Mouse (Mus musculus) layer of hippocampus, adult 18-20 months (tissue): Measurements from ENCODE around the gene Pygo1. TPM values are rescaled to one million over a fixed set of nuclear protein-coding genes. Genes with fewer than 3 reads are reported as not detected.

ENCODE experiments used
- DNase-seq, 2 experiments: peaks; one replicate each; pipeline ENCODE4 v3.0.0; 2022; ENCODE audit warnings: low spot score in 2 of 2
- long read RNA-seq: library from polyadenylated mRNA; stranded (forward); transcript quantifications from one replicate; pipeline ENCODE4 v2.0.0, GENCODE M21; 2021
- total RNA-seq, 2 experiments: library from RNA; stranded (reverse); gene quantifications; 2 replicates each; pipeline ENCODE4 v1.2.3; 2021

The Pygo1 gene
- total RNA-seq: 10 to 100 TPM; 31.6 to 32.5 TPM
- long read RNA-seq, full-length matches to known transcripts: 21 of 26 reads
- long read RNA-seq, partial matches to known transcripts: 0 of 26 reads
- long read RNA-seq, other reads (novel, unspliced or antisense): 5 of 26 reads

DNA sequence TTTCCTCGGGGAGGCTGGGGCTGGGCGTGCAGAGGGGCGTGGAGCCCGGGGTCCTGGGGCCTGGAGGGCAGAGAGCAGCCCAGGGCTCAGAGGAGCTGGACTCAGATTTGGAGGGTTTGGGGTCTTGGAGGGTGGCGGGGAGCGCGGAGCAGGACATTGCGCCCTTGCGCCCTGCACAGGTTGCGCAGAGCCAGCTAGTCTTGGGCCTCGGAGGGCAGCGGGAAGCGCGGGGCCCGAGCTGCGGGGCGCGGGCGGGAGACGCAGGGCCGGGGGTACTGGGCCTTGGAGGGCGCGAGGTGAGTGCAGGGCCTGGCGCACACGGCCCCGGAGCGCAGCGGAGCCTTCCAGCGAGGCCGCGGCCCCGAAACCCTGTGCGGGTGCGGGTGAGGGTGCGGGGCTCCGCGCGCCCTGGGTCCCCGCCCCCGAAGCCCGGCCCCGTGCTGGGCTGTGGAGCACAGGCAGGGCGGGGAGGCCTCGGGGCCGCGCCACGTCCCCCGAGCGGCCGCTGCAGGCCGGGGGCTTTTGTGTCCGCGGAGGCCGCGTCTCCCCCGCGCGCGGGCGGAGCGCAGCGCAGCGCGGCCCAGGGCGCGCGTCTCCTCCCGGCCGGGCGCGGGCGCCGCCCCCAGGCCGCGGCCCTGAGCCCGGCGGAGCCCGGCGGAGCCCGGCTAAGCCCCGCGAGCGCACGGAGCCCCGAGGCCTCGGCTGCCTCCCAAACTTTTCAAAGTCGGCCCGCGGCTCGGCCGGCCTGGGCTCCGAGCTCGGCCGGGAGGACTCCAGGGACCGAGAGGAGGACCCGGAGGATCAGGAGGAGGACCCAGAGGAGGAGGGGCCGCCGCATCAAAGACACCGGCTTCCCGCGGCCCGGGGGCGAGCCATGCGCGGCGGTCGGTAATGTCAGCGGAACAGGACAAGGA is at the start of gene Pygo1:
Gene Pygo1, plus strand, starts transcription at position 625 of the 914 bp plus-strand sequence.
- DNase-seq: peak; percentile 37 to 44

DNA sequence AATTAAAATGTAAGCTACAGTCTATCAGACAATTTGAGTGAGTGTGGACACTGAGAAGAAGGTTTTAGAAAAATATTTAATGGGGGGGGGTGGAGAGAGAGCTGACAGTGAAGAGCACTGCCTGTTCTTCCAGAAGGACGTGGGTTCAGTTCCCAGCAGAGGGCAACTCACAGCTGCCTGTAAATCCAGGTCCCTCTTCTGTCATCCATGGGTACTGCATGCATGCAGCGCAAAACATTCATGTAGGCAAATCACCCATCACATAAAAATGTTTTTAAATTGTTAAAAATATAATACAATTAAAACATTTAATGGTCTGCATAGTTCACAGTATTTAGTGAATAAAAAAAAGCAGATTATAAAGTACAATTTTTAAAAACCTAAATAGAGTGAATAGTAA is 49.6 kb upstream of the Pygo1 start:
- DNase-seq: no peak

DNA sequence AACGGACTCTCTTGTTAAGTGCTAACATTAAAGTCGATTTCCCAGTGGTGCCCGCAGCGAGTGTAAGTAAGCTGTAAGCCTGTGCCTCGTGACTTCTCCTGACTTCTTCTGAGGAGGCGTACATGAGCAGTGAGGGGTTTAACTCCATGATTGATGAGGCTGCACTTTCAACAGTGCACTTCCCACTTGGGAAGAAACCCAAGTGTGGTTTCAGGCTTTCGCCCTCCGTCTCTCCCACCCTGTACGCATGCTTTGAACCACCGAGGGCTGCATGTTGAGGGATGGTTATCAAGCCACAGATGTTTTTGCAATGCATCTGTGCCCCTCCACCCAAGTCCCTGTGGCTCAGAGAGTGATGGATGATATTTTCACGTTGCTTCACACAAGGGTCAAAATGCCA is 47.5 kb upstream of the Pygo1 start:
- no peak for DNase-seq

DNA sequence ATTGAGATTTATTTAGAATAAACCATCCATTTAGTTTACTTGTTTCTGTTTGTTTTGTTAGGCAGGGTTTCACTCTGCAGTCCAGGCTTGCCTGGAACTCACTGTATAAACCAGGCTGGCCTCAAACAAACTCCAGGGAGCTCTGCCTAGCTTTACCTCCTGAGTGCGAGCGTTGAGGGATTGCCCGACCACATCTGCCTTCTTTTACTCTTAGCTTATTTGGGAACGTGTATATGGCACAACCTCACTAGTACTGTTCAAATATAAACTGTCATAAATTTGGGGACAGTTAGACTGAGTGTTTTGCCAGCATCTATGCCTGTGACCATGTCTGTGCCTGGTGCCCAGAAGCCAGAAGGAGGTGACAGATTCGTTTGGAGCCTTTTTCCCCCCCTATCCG is 46.8 kb upstream of the Pygo1 start:
- DNase-seq: no peak

DNA sequence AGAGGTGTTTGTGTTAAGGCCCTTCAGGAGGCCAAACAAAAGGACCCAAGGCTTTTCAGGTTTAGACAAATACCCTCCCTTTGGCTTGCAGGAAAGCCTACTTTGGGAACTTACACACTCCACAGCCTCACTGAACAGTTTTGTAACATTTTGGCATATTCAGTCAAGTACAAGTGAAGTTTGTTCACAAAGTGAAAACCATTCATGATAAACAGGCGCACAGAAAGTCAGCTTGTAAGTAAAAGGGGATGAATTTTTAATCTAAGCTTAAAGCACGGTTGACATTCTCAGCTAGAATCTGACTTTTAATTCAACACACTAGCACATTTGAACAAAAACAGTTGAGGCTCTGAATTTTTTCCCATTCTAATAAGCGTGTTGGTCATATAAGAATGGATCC is 45.8 kb upstream of the Pygo1 start:
- DNase-seq: no peak

DNA sequence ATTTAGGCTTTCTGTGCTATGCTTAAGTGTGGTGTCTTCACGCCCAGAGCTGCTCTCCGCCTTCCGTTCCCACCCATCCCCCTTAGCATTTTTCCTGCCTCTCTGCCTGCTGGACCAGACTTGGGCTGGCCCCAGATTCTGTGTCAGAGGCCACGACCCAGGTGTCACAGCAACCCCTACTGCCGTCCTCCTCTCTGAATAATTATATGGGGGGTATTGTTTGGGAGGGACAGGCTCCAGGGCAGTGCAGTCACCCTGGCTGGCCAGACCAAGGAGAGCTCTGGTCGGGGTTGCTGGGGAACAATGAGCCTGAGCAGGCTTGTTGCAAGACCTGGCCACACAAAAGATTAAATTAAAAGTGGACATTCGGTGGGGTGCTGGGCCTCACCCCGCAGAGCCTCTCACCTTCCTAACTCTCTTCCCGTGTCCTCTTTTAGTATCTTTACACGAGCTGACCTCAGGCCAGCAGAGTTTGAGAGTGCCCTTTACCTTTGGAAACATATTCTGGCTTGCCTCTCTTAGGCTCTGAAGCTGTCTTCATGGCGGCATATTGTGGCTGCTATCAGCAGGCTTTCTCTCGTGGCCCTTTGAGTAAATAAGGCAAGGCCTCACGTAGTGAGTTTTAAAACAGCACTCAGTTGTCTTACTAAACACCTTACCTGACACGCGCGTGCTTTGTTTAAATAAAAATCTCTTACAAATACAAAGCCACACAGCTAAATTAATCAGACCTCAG is 45.1 kb upstream of the Pygo1 start:
- no peak for DNase-seq

DNA sequence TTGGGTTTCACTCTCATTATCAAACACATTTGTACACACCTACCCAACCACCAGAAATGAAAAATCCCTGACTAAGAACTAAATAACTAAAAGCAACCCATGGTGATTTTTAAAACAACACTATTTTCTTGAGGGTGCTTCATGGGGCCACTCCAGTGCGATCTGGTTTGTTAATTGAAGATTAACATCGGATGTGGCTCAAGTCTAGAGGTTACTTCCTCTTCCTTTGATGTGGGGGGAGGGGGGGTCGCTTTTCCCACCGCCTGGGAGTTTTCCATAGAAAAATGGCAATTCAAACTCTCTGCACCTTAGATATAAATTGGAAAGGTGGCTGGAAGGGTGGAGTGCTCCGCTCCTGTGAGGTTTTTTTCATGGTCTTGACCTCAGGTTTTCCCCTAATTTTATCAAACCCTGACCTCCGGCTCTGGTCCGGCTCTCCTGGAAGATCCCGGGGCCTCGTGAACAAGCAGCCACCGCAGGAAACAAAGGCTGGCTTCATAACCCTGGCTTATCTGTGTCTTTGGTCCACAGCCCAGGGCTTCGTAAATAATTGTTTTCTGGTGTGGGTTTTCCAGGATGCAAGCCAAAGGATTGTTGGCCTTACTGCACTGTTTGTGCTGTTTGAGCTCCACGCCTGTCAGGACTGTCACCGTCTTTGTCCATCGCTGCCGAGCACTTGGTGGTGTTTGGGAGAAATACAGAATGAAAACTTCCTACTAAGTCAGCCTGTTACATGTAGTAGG is 44.2 kb upstream of the Pygo1 start:
- DNase-seq: peak in 1 of 2 experiments; percentile 68

DNA sequence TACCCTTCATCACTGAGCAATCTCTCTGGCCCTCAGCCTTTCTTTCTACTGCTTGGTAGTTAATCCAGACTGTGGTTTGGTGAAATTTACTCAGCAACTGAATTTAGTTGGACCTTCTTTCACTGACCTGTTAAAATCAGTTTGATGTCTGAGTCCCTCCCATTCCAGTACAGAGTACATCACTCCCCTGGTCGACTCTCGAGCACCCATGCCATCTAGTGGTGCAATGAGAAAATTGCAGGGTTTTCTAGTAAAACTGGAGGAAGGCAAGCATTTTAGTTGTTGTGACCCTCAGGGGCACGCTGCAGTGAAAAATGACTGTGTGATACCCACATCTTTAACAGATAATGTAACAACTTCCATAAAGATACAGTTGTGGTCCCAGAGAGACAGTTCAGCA is 41.5 kb upstream of the Pygo1 start:
- DNase-seq: peak in 1 of 2 experiments; percentile 72

DNA sequence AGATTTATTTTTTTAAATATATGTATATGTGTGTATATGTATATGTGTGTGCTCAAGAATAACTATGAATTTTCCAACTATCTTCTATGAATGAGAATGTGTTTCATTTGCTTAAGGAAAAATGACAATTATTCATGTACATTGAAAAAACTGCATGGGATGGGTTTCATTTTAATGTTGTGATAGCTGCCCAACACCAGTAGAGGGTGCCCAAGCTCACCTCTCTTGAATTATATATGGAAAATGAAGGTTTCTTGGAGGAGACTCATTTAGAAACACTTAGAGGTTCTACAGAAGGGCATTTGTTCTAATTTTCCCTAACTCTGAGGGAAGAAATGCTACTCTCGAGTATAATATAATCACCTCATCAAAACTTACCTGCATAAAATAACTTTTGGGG is 35.7 kb upstream of the Pygo1 start:
- peak in 1 of 2 experiments; percentile 60 for DNase-seq

DNA sequence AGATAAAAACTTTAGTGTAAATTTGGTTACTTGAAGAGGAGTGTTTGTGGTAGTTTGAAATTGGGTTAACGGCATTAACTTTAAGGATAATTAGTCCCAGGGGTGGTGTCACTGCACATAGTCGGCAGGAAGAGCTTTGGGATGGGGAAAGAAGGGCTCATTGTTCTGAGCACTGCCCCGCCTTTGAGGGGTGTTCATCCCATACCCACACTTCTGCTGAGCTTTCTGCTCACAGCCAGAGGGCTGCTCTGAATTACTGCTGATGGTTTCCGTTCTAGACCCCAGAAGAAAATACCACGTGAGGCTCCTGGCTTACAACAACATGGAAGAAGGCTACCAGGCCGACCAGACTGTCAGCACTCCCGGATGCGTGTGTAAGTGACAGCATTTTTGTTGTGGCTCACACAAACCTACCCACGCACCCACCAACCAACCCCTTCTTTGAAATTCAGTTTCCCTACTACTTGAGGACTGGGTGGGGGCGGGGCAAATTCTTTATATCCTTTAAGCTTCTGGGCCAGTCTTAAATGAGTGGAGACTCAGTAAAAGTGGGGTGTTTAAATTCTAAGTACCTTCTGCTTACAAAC is 34.9 kb upstream of the Pygo1 start:
- no peak for DNase-seq

DNA sequence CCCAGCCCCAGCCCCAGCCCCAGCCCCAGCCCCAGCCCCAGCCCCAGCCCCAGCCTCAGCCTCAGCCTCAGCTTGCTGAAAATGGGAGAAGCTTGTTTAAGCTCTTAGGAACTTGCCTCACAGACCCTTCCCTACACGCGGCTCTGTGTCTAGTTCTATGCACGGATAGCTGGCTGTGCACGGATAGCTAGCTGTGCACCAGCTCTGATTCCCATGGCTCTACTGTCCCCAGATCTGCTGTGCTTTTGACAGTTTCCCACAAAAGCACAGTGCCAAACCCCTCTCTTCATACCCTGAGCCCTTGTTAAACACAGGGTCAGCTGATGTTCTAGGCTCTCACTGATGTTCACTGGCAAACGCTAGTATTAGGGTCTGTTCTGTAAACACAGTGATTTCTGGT is 32.7 kb upstream of the Pygo1 start:
- DNase-seq: no peak

DNA sequence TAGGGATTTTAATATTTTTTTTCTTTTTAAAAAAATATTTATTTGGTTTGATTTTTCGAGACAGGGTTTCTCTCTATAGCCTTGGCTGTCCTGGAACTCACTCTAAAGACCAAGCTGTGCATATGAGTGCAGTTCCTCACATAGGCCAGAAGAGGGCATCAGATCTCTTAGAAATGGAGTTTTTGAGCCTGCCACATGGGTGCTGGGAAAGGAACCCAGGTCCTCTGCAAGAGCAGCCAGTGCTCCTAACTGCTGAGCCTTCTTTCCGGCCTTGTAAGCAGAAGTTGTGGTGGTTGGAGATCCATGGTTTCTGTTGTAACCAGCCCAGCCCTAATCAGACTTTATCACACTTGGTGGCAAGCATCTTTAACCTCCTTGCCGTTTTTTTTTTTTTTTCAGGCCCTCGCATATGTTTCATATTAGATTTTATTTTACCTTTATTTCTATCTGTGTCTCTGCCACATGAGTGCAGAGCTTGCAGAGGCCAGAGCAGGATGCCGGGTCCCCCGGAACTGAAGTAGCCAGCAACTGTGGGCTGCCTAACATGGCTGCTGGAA is 30.6 kb upstream of the Pygo1 start:
- no peak for DNase-seq

DNA sequence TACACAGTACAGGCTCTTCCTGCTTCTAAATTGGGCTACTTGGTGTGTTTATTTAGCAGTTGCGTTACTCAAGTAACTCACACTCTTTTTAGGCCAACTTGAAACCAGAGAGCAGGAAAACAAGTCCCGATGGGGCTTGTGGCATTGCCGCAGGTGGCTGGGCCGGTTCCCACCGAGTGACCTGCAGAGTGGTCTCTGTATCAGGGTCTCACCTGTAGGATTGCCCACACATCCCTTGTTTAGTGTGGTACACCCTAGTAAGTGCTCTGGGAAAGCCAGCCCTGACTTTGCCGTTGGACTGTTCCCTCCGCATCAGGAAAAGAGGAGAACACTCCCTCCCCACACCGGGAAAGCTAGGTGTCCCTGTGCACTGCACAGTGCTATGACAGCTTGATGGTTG is 23.4 kb upstream of the Pygo1 start:
- no peak for DNase-seq

DNA sequence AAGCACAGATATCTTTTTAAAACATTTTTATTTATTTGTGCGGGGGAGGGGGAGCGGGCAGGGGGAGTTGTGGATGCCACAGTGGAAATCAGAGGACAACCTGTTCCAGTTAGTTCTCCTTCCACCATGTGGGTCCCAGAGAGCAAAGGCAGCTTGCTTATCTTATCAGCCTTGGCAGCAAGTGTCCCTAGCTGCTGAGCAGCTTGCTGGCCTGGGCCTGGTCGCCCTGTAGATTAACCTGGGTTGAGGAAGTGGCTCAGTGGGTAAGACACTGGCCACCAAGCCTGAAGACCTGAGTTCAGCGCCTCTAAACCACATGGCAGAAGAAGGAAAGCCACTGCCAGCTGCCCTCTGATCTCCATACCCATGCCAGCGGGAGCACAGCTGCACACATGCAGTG is 22.8 kb upstream of the Pygo1 start:
- no peak for DNase-seq

DNA sequence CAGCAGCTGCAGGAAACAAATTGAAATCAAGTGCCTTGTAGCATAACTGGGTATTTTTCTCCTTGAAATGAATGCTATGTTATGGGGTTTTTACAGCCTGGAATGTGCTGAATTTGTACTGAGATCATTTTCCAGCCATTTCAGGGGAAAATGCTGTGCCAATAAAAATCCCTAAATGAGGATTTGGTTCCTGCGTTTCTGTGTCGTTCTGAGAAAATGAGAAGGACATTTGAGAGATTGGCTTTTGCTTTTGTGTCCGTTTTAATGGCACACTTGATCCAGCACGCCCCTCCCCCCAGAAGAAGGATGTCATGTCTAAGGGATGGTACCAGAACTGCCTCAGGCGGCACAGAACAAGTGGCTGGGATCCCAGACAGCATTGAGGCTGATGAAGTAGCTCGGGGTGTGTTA is 18.7 kb upstream of the Pygo1 start:
- peak in 1 of 2 experiments; percentile 40 for DNase-seq

DNA sequence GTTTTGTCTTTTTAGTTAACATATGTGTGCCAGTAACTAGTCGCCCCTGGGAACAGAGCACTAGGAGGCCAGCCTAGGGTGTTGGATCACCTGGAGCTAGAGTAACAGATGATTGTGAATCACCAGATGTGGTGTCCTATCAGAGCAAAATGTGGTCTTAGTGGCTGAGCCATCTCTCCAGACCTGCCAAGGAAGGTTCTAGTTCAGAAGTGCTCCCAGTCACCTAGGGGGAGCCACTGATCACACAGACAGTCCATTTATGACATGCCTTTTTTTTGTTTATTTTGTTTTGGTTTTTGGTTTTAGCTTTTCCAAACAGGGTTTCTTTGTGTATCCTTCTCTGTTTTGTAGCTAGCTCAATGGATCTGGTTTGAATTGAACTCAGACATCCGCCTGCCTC is 14.1 kb upstream of the Pygo1 start:
- DNase-seq: no peak

DNA sequence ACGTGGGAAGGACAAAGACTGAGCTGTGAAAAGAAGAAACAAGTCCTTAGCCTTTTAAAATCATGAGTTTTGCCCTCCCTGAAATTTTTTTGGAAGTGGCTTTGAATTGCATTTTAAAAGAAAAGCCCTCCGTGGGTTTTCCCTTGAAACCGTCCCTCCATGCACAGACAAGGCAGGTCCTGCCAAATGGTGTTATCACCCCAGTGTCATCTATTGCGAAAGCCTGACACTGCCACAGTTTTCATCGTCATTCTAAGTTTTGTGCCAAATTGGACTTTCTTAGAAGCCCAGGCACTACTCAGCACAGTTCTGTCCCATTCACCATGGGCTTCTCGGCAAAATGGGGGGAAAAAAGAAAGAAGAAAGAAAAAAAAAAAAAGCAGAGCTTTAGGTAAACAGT is 11.9 kb upstream of the Pygo1 start:
- no peak for DNase-seq

DNA sequence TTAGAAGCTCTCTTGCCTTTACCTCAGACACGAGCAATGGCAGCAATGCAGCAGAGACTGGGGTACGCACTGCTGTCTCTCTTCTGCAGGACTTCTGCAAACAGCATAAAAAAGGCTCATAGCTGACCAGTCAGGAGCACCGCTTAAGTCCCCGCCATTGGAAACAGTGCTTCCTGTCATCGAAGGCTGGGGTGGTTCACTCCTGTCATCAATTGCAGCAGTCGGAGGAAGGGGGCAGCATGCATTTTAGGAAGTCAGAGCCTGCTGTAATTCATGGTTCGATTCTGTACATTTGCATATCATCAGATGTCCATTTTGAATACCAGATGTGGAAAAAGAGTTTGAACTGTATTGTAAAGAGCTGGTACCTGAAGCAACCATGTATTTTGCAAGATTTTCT is 9.7 kb upstream of the Pygo1 start:
- no peak for DNase-seq

DNA sequence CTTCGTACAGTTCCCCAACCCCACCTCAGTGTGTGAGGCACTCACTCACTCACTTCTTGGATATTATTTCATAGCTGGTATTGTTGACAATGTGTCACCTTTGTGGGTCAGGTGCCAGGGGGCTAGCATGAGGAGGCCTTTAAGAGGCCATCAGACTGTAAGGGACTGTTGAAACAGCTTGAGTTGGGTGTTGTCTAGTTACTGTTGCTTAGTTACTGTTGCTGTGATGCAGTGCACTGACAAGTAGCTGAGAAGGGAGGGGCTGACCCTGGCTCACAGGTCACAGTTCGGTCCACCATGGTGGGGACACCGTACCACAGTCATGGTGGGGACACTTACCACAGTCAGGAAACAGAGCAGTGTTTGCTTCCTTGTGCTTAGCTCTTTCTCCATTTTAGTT is 2.4 kb upstream of the Pygo1 start:
- DNase-seq: no peak

DNA sequence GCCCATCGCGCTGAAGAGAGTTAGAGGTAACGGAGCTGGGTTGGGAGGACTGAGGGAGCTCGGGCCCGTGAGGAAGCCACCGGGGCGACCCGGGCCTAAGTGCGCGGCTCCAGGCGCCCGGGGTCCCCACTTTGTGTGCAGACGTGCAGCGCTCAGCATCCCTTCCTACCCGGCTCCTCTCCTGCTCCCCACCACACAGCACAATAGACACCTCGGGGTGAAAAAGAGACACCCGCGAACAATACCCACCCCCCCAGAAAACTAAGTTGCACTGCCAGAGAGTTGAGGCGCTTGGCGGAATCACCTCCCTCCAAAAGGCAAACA is 452 bp downstream of the Pygo1 start:
- no peak for DNase-seq
